Mouse (Mus musculus): ENCODE measurements around the gene Serpina1f. TPM values are rescaled to one million over a fixed set of nuclear protein-coding genes. Genes with fewer than 3 reads are reported as not detected.

Gene Serpina1f
- polyA plus RNA-seq (2017; shearing (Covaris generic)): not detected

GRCm38 (mm10) chr12:103695429-103695828 is at the start of gene Serpina1f:
TSS of gene Serpina1f (minus strand) at chr12:103695529.

GRCm38 (mm10) chr12:103676039-103676438 is 19.3 kb downstream of the Serpina1f start, which contains the start of gene Serpina16:
TSS of gene Serpina16 (minus strand) at chr12:103676139.

GRCm38 (mm10) chr12:103656848-103657626 is 38.3 kb downstream of the Serpina1f start, which contains the start of gene Serpina6:
TSS of gene Serpina6 (minus strand) at chr12:103657212.

Other genes starting within 250 kb of the Serpina1f start
- not detected for gene Ifi27l2b, start 238.3 kb downstream of the Serpina1f start, polyA plus RNA-seq (2017; shearing (Covaris generic))
- not detected for gene Ppp4r4, start 163.2 kb downstream of the Serpina1f start, polyA plus RNA-seq (2017; shearing (Covaris generic))
- not detected for gene Serpina10, start 64.1 kb downstream of the Serpina1f start, polyA plus RNA-seq (2017; shearing (Covaris generic))
- not detected for gene Serpina6, start 38.3 kb downstream of the Serpina1f start, polyA plus RNA-seq (2017; shearing (Covaris generic))
- gene Serpina16, start 19.4 kb downstream of the Serpina1f start, polyA plus RNA-seq (2017; shearing (Covaris generic)): not detected
- gene Serpina1d, start 78.1 kb upstream of the Serpina1f start, polyA plus RNA-seq (2017; shearing (Covaris generic)): not detected
- gene Serpina1b, start 134.8 kb upstream of the Serpina1f start, polyA plus RNA-seq (2017; shearing (Covaris generic)): not detected
- not detected for gene Serpina1a, start 168.0 kb upstream of the Serpina1f start, polyA plus RNA-seq (2017; shearing (Covaris generic))
- not detected for gene Serpina1c, start 209.4 kb upstream of the Serpina1f start, polyA plus RNA-seq (2017; shearing (Covaris generic))